Mouse (Mus musculus) left cerebral cortex, adult 11 months (tissue): Measurements from ENCODE around the gene Zwint.

ENCODE experiments used
- DNase-seq: peaks from one replicate; pipeline ENCODE4 v3.0.0; 2022; ENCODE audit warnings: low spot score

The Zwint gene

DNA sequence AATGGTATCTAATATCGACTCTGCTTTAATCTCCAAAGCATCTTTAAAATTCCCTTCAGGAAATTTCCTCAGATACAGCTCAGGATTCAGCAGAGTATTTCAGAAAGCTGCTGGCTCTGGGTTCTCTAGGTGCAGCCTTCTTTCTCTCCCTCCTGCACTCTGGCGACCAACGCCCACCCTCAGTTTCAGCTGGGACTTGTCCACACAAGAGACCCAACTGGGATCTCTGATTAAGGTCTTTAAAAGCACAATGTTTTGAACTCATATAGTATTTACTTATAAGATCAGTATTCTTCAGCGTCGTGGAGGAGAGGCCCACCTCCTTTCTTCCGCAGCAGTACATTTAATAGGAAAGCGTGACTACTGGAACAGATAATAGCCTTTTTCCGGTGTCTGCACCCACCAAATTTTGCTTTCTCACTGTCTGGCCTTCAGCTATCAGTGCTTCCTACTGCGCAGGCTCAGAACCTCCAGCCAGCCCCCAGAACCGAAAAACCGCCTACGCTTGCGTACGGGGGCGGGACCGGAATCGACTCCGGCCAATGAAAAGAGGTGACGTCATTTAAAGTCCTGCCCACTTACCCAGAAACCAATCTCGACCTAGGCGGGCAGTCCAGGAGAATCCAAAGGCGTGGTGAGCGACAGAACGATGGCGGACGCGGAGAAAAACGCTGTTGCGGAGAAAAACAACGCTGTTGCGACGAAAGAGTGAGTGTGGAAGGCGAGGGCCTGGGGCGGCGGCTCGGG is at the start of gene Zwint:
TSS of gene Zwint (plus strand) at position 576 of the 747 bp plus-strand sequence.
- DNase-seq, result peak; percentile 96

- DNase-seq, result peak; percentile 7
These were observed 41.3 kb upstream of the Zwint start for GRCm38 (mm10) chr10:72613125-72613915.

- no peak for DNase-seq
These were observed 38.5 kb upstream of the Zwint start for GRCm38 (mm10) chr10:72616153-72616552.

DNA sequence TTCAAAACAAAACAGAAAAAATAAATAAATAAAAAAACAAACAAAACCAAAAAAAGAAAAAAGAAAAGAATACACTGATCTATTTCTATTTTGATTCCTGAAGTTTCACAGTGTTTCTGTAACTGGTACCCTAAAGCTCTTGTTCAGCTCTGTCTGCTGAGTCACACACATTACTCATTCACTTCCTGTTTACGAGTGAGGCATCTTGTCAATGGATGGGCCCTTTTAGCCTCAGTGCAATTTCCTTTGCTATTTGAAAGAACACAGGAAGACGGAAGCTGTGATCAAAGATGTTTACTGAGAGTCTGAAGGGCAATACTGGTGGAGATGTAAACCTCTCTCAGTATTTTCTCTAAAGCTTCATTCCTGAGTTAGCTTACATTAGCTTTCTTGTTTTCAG is 34.1 kb upstream of the Zwint start:
- DNase-seq, result no peak

- no peak for DNase-seq
These were observed 31.1 kb upstream of the Zwint start for GRCm38 (mm10) chr10:72623561-72623960.

DNA sequence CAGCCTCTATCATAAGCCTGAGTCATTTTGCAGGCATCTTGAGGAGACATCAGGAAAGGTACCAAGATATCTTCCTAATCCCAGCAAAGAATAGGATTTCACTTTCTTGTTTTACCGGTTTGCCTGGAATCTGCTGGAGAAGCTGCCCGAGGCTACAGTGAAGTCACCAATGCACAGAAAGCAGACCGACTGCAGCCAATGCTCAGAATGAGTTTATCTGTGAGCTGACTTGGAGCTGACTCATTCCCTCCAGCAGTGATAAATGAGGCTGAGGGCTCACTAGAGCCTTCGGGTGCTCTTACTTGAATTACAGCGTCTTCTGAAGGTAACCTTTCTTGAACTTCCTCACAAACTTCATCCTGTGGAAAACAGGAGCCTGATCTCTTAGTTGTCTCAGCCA is 20.5 kb upstream of the Zwint start:
- DNase-seq, result no peak

GRCm38 (mm10) chr10:72650867-72651266 is 3.8 kb upstream of the Zwint start:
- DNase-seq, result no peak

GRCm38 (mm10) chr10:72653797-72654196 is 848 bp upstream of the Zwint start:
- no peak for DNase-seq

GRCm38 (mm10) chr10:72655017-72655509 is 418 bp downstream of the Zwint start:
- peak; percentile 61 for DNase-seq

GRCm38 (mm10) chr10:72659198-72659597 is 4.6 kb downstream of the Zwint start:
- DNase-seq, result no peak

- no peak for DNase-seq
These were observed 5.7 kb downstream of the Zwint start for GRCm38 (mm10) chr10:72660350-72660749.

- DNase-seq, result no peak
These were observed 13.2 kb downstream of the Zwint start for GRCm38 (mm10) chr10:72667856-72668255.

DNA sequence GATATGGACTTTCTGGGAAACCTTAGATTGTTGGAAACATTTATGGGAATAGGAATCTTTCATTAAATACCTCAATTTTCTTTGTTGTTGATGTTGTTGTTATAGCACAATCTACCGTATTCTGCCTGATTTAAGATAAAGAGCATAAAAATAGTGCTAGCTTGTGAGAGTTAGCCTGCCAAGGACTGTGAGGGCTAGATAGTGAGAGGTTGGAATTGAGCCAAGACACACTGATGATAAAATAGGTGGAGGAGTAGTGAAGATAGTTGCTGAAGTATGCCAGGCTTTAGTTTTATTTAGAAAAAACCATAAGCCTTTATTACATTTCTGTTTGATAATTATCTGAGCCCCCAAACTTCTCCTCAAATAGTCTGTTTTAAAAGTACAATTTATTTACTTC is 14.4 kb downstream of the Zwint start:
- no peak for DNase-seq

DNA sequence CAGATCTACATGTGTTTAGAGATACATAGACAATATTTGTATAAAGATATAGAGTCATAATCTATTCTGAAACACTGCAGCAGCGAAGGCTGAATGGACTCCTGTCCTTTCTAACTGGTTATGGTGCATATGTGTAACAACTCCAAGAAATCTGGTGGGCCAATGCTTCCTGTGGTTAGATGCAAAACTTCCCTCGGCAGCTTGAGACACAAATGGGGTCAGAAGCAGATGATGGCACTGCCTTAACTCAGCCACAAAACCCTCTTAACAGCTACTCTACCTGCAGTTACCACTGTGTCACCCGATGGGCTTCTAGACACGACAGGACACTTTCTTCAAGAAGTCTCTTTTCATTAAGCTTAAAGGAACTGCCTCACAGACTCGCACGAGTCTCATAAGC is 21.3 kb downstream of the Zwint start:
- DNase-seq, result no peak

DNA sequence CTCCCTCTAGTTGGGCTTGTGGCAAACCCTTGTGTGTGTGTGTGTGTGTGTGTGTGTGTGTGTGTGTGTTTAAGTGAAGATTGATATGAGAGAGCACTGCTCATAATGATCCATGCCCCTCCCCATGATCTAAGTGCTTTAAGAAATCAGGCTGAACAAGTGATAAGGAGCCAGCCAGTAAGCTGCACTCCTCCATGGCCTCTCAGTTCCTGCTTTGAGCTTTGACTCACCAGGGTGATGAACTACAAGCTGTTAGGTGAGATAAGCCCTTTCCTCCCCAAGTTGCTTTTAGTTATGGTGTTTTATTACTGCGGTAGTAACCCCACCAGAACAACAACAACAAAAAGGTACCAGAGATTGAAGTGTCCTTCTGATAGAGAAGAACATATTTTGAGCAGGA is 21.9 kb downstream of the Zwint start:
- no peak for DNase-seq

GRCm38 (mm10) chr10:72679086-72679485 is 24.4 kb downstream of the Zwint start:
- DNase-seq, result no peak

DNA sequence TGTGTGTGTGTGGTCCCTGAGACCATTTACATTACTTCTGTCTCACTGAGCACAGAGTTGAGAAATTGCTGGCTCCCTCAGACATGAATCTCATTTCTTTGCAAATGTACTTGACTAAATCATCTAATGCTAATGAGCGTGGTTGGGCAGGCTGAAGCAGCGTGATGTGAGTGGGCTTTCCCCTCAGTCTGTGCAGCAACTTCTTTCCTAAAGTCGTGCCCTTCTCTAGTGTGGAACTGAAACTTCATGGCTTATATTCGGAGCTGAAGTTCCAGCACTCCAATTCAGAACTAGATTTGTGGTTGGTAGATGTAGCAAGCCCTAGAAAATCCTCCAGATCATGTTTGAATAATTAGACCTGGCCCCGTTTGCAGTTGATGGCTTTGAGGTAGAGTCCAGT is 46.4 kb downstream of the Zwint start:
- DNase-seq, result no peak

GRCm38 (mm10) chr10:72713754-72714153 is 59.1 kb downstream of the Zwint start:
- no peak for DNase-seq
